Comparison of ENCODE assay signal across 13 mouse cellular contexts in the genomic region with DNA sequence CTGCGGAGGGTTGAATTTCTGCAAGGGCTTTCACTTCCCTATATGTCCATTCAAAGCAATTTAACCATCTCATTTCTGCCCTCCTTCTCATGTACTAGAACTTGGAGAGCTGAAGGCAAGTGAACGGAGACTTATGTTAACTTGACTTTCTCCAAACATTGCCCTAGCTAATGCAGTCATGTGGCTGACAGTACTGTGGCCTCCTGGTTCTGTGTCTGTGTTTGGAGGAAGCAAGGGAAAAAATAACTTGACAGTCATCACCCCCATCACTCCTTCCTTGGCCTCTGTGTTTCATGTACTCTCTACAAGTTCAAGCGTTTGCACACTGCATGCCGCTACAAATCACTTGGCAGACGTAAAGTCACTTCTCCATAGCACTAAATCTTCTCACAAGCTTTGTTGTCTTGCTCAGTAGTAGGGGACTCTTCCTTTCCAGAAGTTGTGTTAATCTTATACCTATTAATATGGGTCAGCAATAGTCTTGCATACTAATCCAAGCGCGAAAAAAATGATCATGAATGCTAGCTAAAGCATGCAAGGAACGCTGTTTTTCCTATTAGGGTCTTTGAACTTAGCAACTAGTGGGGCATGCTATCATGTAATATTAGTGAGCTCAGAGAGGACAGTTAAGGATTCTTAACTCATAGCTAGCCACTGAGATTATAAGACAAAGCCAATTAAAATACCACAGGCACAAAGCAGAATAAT.
"Had no signal": no experiment of that assay in that cellular context is flagged by ENCODE, and none has a peak within 500 bp of the region (broad histone marks: within the 10 kb centered on the region; RNA-seq: fewer than 3 reads in every experiment).

No protein-coding gene starts in this region.

- H3K27ac ChIP-seq: layer of hippocampus, adult 2 months; limb, embryonic 15.5 days; liver, embryonic 12.5 days; lung, embryonic 15.5 days; midbrain, embryonic 13.5 days; neural tube, embryonic 15.5 days had no signal

- H3K4me1 ChIP-seq: liver, embryonic 12.5 days; lung, embryonic 15.5 days had no signal

- H3K9me3 ChIP-seq: limb, embryonic 15.5 days; liver, embryonic 12.5 days; lung, embryonic 15.5 days; midbrain, embryonic 13.5 days; neural tube, embryonic 15.5 days had no signal

- ATAC-seq: intestine, embryonic 16.5 days; liver, embryonic 12.5 days; midbrain, embryonic 13.5 days had no signal

- H3K27me3 ChIP-seq: limb, embryonic 15.5 days; liver, embryonic 12.5 days; lung, embryonic 15.5 days; midbrain, embryonic 13.5 days; neural tube, embryonic 15.5 days had no signal

- DNase-seq: lung, postnatal 14 days; right cerebral cortex, postnatal 4 days; spleen, adult 18-20 months; thymus, adult 18-20 months; thymus, postnatal 14 days had no signal

- H3K4me3 ChIP-seq: layer of hippocampus, adult 2 months; limb, embryonic 15.5 days; liver, embryonic 12.5 days; lung, embryonic 15.5 days; midbrain, embryonic 13.5 days; myocyte; neural tube, embryonic 15.5 days had no signal

- H3K4me2 ChIP-seq: limb, embryonic 15.5 days; liver, embryonic 12.5 days; lung, embryonic 15.5 days; midbrain, embryonic 13.5 days; neural tube, embryonic 15.5 days had no signal

- H3K9ac ChIP-seq: limb, embryonic 15.5 days; liver, embryonic 12.5 days; lung, embryonic 15.5 days; midbrain, embryonic 13.5 days; neural tube, embryonic 15.5 days had no signal

- H3K36me3 ChIP-seq: limb, embryonic 15.5 days; liver, embryonic 12.5 days; lung, embryonic 15.5 days; midbrain, embryonic 13.5 days; neural tube, embryonic 15.5 days had no signal
